Mouse (Mus musculus) left cerebral cortex, postnatal 14 days (tissue): Measurements from ENCODE around the gene Pafah1b1. TPM values are rescaled to one million over a fixed set of nuclear protein-coding genes. Genes with fewer than 3 reads are reported as not detected.
A peak's percentile ranks its signal among the peaks of the same experiment; 100 is the strongest.

Experiments
- DNase-seq, 2 experiments: peaks; one replicate each; pipeline ENCODE4 v3.0.0; 2021 to 2022; ENCODE audit warnings: low spot score in 2 of 2, mixed read lengths in 1 of 2
- intact Hi-C: fragments of 180-260 bp; cut with DNase I; formaldehyde crosslinking; loops from one replicate; pipeline ENCODE4 v1.15.1; 2025
- total RNA-seq, 2 experiments: library from RNA; stranded (reverse); gene quantifications; 2 replicates each; pipeline ENCODE4 v1.2.3; 2021

The Pafah1b1 gene
- total RNA-seq, 2 experiments from 2014 or later, result 441 to 446 TPM

DNA sequence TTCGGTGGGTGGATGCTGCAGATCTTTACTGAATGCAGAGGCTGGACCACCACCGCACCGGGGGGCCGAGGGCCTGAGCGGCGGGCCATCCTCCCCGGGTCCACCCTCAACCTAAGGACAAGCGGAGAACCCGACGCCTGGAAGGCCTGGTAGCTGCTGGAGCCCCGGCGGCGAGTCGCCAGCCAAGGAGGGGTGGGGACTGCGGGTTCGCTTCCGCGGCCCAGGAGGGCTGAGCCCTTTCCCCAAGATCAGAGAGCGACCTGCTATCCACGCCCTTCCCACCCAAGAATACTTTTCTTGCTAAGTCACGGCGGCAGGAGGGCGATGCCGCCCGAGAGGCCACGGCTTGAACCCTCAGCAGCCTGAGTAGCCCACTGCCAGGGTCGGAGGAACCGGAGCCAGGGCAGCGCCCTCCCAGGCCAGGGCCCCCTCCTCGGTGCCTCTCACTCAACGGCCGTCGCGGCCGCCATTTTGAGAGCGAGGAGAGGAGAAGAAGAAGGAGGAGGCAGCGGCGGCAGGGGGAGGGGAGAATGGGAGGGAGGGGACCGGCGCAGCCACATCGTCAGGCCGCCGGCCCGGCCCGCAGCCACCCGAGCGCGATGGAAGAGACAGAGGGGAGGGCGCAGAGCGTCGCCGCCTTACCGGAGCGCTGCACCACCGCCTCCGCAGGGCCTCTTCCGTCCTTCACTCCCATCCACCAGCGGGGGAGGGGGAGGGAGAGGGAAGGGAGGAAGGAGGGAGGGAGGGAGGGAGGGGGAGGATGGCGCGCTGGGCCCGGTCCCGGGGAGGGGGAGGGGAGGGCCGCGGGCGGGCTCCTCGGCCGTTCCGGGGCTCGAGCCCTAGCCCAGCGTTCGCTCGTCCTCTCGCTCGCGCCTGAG is 874 bp downstream of the Pafah1b1 start:
- peak; percentile 72 to 82 for DNase-seq
- intact Hi-C loops, result loop anchor here (5.0 kb wide), 2 partner anchors 46 to 49 kb away; partner anchors contain the start of gene Mettl16

DNA sequence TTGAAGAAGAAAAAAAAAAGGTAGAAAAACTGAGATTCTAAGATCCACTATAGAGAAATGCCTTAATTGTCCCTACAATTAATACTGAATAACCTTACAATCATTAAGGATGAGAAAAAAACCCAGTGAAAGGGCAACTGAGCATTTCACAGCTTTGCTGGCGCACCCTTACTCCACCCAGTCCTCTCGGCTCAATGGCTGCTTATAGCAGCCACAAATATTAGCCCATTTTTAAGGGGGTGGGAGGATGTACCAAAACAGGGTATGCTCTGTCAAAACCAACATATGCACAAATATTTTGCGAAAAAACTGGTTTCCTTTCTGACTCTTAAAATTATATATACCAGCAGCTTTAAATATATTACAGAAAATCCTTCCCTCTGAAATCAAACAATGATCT is 2.5 kb downstream of the Pafah1b1 start:
- intact Hi-C loops, result loop anchor here (5.0 kb wide), 2 partner anchors 45 to 50 kb away; partner anchors contain the start of gene Mettl16
- DNase-seq, result no peak

GRCm38 (mm10) chr11:74721141-74721540 is 3.3 kb downstream of the Pafah1b1 start:
- DNase-seq, result no peak
- intact Hi-C loops, result loop anchor here (5.0 kb wide), 2 partner anchors 44 to 51 kb away; partner anchors contain the start of gene Mettl16

GRCm38 (mm10) chr11:74720668-74721067 is 3.8 kb downstream of the Pafah1b1 start:
- intact Hi-C loops, result loop anchor here (5.0 kb wide), 2 partner anchors 43 to 52 kb away; partner anchors contain the start of gene Mettl16
- no peak for DNase-seq

DNA sequence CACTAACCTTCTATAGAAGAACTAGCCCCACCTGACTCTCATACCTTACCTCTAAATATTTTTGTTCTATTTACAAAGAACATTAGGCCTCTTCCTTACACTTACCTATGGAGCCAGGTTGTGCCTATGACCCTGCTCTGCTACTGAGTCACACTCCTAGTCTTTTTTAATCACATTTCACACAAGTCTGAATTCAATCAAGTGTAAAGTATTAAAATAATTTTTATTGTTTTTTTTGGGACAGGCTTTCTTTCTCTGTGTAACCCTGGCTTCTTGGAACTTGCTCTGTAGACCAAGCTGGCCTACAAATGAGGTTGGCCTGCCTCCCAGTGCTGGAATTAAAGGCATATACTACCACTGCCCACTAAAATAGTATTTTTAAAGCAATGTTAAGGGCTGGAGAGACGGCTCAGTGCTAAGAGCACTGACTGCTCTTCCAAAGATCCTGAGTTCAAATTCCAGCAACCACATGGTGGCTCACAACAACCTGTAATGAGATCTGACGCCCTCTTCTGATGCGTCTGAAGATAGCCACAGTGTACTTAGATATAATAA is 8.4 kb downstream of the Pafah1b1 start:
- intact Hi-C loops, result no loop called here
- no peak for DNase-seq

GRCm38 (mm10) chr11:74710671-74711070 is 13.8 kb downstream of the Pafah1b1 start:
- intact Hi-C loops, result no loop called here
- DNase-seq, result no peak

DNA sequence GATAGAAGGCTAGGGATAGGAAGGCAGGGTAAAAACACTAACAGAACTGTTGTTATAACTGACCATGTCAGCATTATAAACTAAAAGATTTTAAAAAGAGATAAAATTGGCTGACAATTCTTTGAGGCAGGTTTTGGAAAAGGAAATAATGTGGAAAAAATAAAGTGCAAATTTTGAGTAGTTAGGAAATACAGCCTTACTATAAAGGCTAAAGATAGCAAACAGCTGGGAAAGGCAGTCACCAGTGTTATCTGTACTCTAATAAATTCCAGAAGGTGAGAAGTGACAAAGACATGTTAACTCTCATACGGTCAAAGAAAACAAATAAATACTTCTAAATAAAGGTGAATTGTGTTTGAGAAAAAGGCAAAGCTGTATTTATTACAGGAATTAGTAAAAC is 15.7 kb downstream of the Pafah1b1 start:
- no peak for DNase-seq
- intact Hi-C loops, result no loop called here

DNA sequence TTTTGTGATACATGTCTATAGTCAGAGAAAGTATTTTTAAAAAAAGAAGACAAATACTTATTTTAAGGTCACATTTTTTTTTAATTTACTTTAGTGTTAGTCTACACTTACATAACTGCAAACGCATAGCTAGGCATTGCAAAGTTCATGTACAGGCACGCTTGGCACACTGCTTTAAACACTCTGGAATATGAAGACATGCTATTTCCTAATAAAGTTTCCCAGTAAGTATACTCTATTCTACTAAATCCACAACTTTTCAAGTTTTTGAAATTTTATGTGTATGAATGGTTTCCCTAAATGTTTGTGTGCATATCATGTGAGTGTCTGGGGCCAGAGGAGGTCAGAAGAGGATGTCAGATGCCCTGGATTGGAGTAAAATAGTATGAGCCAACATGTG is 20.4 kb downstream of the Pafah1b1 start:
- DNase-seq, result no peak
- intact Hi-C loops, result no loop called here

DNA sequence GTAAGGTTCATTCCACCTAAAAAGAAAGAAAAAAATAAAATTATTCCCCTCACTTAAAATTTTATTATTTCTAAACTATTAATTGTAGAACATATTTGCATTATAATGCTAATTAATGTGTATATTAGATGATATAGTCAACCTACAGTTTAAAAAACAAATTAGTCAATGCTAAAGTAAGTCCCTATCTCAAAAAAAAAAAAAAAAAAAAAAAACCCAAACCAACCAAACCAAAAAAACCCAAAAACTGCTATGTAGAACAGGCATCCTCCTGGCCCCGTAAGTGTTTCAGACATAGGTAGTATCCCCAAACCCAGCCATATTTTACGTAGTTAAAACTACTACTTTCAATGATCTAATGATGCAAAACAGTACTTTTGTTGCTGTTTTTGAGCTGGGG is 25.0 kb downstream of the Pafah1b1 start:
- DNase-seq, result no peak
- intact Hi-C loops, result no loop called here

DNA sequence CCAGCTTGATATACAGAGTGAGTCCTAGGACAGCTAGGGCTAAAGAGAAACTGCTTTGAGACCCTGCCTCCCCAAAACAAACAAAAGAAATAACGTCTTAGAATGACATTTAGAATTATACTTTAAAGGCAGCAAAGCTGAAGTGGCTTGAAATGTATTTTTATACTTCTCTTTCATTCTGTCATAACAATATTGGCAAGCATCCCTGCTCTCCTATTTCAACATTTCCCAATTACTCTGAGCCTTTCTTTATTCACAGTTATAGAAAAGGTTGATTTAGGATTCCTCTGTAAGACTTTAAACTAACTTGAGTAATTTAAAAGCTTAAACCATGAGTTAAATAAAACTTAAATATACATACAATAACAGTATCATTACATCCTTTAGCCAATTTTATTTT is 32.3 kb downstream of the Pafah1b1 start:
- DNase-seq, result no peak
- intact Hi-C loops, result no loop called here

DNA sequence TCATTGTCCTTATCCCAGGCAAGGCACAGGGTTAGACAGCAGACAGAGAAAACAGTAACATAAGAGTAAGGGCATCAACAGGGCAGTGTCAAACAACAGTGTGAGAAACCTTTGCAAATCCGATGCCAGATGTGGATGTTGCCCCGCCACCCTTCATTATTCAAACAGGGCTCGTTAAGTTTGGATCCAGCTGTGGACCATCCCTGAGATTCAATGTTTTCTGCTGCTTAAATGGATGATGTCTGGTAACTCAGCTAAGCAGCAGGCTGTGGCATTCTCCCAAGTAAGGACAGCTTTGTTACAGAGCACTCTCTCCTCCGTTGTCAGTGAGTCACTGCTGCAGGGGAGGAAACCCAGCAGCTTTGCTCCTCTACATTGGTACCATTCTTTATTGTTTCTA is 49.3 kb downstream of the Pafah1b1 start:
- intact Hi-C loops, result loop anchor here (5.0 to 10.0 kb wide), 2 partner anchors 47 to 100 kb away; partner anchors contain the start of genes Mettl16 and Pafah1b1
- DNase-seq, result peak; percentile 53 to 72

GRCm38 (mm10) chr11:74674713-74675112 is 49.8 kb downstream of the Pafah1b1 start:
- intact Hi-C loops, result loop anchor here (5.0 to 10.0 kb wide), 2 partner anchors 48 to 100 kb away; partner anchors contain the start of genes Mettl16 and Pafah1b1
- DNase-seq, result no peak

DNA sequence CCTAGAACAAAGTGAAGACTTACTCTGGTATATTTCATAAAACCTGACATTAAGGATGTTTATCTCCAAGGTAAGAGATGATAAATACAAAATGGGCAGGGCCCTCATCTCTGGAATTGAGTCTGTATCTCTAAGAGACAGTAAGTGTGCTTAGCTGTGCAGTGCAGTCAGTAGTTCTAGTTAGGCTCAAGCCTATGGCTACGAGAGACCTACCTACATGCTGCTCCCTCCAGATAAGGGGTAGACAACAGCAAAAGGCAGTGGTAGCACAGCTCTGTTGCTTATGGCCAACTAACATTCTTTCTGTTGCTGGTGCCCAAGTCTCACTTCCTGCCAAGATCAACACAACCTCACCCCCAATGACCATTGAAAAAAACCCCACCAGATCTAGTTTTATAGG is 50.9 kb downstream of the Pafah1b1 start:
- no peak for DNase-seq
- intact Hi-C loops, result loop anchor here (10.0 kb wide), 1 partner anchor 101 kb away; the partner anchor contains the start of gene Mettl16

- DNase-seq, result no peak
- intact Hi-C loops, result loop anchor here (10.0 kb wide), 1 partner anchor 102 kb away; the partner anchor contains the start of gene Mettl16
These were observed 51.5 kb downstream of the Pafah1b1 start for GRCm38 (mm10) chr11:74672901-74673513.

DNA sequence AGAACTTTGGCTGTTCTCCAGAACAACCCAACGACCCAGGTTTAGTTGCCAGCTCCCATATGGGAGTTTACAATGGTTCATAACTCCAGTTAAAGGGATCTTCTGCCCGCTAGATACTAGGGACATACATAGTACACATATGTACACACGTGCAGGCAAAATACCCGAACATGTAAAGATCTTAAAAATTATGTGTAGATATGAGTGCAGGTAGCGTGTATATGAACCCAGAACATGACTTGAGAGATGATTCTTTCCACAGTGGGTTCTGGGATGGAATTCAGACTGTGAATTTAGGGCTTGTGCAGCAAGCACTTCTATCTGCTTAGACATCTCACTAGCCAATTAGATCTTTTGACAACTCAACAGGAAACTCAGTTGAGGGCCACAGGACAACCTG is 52.6 kb downstream of the Pafah1b1 start:
- DNase-seq, result no peak
- intact Hi-C loops, result loop anchor here (10.0 kb wide), 1 partner anchor 103 kb away; the partner anchor contains the start of gene Mettl16

- no peak for DNase-seq
- intact Hi-C loops, result loop anchor here (10.0 kb wide), 1 partner anchor 104 kb away; the partner anchor contains the start of gene Mettl16
These were observed 53.5 kb downstream of the Pafah1b1 start for GRCm38 (mm10) chr11:74671013-74671412.

DNA sequence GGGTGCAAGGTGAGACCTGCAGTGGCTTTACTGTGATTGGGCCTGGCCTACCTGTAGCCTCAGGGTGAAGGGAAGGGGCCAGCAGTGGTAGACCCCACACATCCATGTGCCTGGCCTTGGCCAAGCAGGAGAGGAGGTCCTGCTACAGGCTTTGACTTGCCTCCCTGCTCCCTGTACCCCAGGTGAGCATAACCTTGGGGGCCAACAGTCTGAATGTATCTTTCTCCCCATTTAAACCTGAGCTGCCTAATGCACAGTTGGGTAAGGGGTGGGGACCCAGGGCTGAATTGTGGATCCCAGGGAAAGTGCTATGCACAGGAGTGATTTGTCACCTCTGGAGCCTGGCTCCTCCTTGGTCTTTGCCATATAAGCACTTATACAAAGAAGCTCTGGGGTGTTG is 54.3 kb downstream of the Pafah1b1 start:
- intact Hi-C loops, result loop anchor here (10.0 kb wide), 1 partner anchor 105 kb away; the partner anchor contains the start of gene Mettl16

GRCm38 (mm10) chr11:74668971-74669370 is 55.5 kb downstream of the Pafah1b1 start:
- intact Hi-C loops, result no loop called here
- DNase-seq, result no peak

More for the DNA sequence above, 54.3 kb downstream of the Pafah1b1 start:
- no peak for DNase-seq

- DNase-seq, result no peak
- intact Hi-C loops, result no loop called here
These were observed 56.0 kb downstream of the Pafah1b1 start for GRCm38 (mm10) chr11:74668466-74668865.

DNA sequence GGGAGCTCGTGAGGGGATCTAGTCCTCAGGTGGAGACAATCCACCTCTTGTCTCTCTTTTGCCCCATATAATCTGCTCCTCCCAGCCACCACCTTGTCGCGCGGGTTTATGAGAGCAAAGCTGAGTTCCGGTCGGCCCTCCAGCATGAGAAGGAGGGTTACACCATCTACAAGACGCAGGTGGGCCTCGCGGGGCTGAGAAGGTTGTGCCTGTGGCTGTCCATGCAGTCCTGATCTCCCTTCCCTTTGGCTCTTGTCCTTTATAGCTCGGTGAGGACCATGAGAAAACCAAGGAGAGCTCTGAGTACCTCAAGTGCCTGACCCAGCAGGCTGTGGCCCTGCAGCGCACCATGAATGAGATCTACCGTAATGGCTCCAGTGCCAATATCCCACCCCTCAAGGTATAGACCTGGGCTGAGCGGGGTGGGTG is 56.9 kb downstream of the Pafah1b1 start:
- no peak for DNase-seq

More for the DNA sequence above, 56.9 kb downstream of the Pafah1b1 start:
- intact Hi-C loops, result no loop called here
